Mouse (Mus musculus) heart, adult 2 months (tissue): ENCODE results near the gene Polr3h.

Experiments used
- CTCF ChIP-seq: fragments of 200-600 bp; IDR thresholded peaks from 2 replicates; pipeline ENCODE4 v1.8.1; 2022; ENCODE audit warnings: antibody characterized with exemption, mild to moderate bottlenecking, moderate library complexity
- POLR2A ChIP-seq: fragments of 200-500 bp; IDR thresholded peaks from 2 replicates; pipeline ENCODE4 v1.6.1; 2011; ENCODE audit warnings: mild to moderate bottlenecking, low read depth, low read length, control low read depth; ENCODE audit not compliant: insufficient read depth

GRCm38 (mm10) chr15:81926446-81926822, 394 bp upstream of the Polr3h start:
- no peak for TF ChIP-seq POLR2A
- TF ChIP-seq CTCF = no peak
